Mouse (Mus musculus) lung, adult 2 months (tissue): ENCODE data around the gene Ermard. TPM values are rescaled to one million over a fixed set of nuclear protein-coding genes. Genes with fewer than 3 reads are reported as not detected.

Experiments
- DNase-seq: peaks from one replicate; pipeline ENCODE4 v3.0.0; 2022
- H3K4me1 ChIP-seq: fragments of 200-500 bp; 2 replicates; pipeline ENCODE4 v1.6.1; 2011; ENCODE audit warnings: low read length; ENCODE audit not compliant: control insufficient read depth, insufficient read depth
- H3K4me3 ChIP-seq: fragments of 200-500 bp; replicated peaks from 2 replicates; pipeline ENCODE3; 2011; ENCODE audit warnings: low read depth, mild to moderate bottlenecking, control low read depth, low read length; ENCODE audit errors: extremely low read depth
- CTCF ChIP-seq: fragments of 200-500 bp; IDR thresholded peaks from 2 replicates; pipeline ENCODE4 v1.5.1; 2011; ENCODE audit warnings: mild to moderate bottlenecking, low read length, control low read depth; ENCODE audit not compliant: insufficient read depth
- POLR2A ChIP-seq: fragments of 200-500 bp; IDR thresholded peaks from 2 replicates; pipeline ENCODE4 v1.6.1; 2011; ENCODE audit warnings: low read depth, mild to moderate bottlenecking, control low read depth, low read length, borderline replicate concordance; ENCODE audit errors: extremely low read depth
- WGBS: fragments of 180-500 bp; shearing (Covaris S2); methylation state at CpG from one replicate; pipeline ENCODE4 v1.1.7; 2018; 5-methylcytosine and 5-hydroxymethylcytosine counted together
- polyA plus RNA-seq: library from polyadenylated mRNA; depleted of rRNA; stranded (reverse); fragments of >200 nt; gene quantifications from 2 replicates; pipeline ENCODE4 v1.2.3, GENCODE M21; 2012

The Ermard gene
- polyA plus RNA-seq, 1 experiment = 50.8 TPM

DNA sequence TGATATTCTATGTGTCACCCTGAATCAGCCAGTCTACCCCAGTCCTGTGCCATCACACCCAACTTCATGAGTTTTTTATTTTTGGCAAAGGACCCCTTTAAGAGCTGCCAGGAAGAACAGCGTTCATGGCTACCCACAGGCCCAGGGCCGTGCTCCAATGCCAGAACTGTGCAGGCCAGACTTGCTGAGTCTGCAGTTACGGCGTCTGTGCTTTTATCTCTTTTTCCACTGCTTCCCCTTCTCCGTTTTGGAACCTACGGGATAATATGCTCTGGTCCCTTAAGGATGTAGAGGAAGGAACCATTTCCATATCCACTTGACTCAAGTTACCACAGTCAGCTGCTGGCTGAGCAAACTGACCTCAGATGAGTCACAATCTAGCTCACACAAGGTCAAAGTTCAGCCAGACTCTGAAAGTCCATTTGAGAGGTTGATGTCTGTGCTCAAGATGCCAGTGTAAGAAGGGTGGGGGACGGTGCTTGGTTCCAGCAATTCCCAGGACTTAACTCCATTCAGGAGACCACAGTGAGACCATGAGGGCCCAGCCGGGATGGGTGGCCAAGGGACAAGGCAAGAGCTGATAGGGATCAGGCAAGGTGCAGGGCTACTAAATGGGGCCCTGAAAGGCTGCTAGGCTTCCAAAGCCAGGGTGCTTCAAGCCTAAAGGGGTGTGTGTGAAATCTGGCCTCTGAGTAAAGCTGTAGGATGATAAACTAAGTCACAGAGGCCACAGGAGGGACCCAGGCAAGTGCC lies 27.2 kb downstream of the Ermard start:
- TF ChIP-seq POLR2A (no peak), CTCF (no peak)
- DNase-seq = no peak
- H3K4me3 ChIP-seq = no peak overlapping the region
- WGBS = 60% methylated on average over 8 of the region's 8 CpGs
- peaks cover 5% of the 10 kb centered on the region for H3K4me1 ChIP-seq

DNA sequence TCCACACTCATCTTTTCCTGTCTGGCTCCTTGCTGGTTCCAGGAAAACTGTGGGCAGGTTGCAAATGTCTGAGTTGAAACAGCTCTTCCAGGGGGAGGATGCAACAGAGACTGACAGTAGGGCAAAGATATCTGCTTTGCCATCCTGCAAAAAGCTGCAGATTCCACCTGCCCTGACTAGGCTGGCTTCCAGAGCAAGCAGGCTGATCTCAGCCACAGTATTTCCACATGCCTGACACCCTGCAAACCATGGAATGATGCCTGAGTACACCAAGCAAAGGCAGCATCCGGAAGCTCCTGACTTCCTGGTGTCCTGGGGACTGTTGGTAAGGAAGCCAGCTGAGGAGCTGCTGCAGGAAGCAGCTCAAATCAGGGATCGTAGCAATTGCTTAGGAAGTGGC lies 28.1 kb downstream of the Ermard start:
- no peak for DNase-seq
- peaks cover 7% of the 10 kb centered on the region for H3K4me1 ChIP-seq
- no peak overlapping the region for H3K4me3 ChIP-seq
- TF ChIP-seq CTCF (no peak), POLR2A (no peak)
- WGBS = 43% methylated on average over 2 of the region's 2 CpGs

DNA sequence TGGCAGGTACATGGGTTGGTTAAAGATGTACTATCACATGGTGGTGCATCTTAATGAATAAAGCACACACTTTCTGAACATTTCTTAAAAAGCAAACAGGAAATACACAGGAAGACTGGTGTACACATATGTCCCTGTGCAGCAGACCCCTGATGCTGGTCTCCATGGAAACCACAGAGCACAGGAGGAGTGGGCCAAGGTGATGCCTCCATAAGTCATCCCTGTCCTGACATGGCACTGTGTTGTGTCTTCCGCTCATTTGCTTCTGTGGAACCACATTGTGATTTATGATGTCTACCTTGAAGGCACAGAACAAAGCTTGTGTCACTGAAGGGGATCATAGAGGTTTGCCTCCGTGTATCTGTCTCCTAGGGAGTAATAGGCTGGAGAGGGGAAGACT lies 31.2 kb downstream of the Ermard start:
- WGBS = 95% methylated on average over 2 of the region's 2 CpGs
- TF ChIP-seq POLR2A (no peak), CTCF (no peak)

DNA sequence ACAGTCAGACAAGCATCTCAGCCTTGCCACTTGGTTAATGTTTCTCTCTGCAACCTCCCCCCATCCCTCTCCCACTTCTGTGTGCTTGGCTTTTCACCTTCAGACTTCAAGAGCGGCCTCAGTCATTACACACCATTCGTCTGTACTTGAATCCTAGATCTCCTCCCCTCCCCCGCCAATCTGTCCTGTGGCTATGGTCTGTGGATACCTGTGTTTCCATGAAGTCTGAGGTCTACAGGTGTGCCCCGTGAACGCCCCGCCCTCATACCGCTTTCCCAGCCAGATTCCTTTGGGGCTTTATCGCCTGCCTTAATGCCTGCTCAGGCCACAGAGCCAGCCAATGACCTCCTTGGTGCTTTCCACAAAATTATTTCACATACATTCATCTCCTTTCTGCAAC lies 34.0 kb downstream of the Ermard start:
- no peak for DNase-seq
- WGBS = 73% methylated on average over 8 of the region's 8 CpGs
- Histone ChIP-seq H3K4me1 (0 out of 2 replicates have a peak, but pooled peaks cover 2% of the 10 kb centered on the region), H3K4me3 (no peak overlapping the region)
- no peak for TF ChIP-seq CTCF
- no peak for TF ChIP-seq POLR2A

More for the DNA sequence above, 31.2 kb downstream of the Ermard start:
- no peak for DNase-seq
- Histone ChIP-seq H3K4me1 (peaks cover 4% of the 10 kb centered on the region; the same call in 1 of the 2 replicates), H3K4me3 (no peak overlapping the region)

DNA sequence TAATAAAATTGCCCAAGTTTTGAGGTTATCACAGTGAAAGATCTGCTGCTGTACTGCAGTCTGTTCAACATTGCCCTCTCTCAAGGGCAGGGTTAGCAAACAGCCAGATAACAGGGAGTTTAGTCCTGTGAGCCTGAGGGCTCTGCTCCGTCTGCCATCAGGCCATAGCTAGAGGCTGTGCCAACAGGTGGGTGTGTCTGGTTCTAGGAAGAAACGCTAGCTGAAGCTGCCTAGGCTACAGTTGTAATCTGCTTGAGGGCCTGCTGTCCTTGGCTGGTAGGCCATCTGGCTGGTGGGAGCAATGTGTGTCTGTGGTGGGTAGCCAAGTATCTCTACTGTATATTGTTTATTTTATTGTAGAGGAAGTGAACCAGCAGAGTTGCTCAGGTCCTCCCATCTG lies 36.5 kb downstream of the Ermard start:
- Histone ChIP-seq H3K4me3 (no peak overlapping the region), H3K4me1 (0 out of 2 replicates have a peak, but pooled peaks cover 2% of the 10 kb centered on the region)
- 24% methylated on average over 2 of the region's 2 CpGs for WGBS
- TF ChIP-seq CTCF (no peak), POLR2A (no peak)
- DNase-seq = no peak

DNA sequence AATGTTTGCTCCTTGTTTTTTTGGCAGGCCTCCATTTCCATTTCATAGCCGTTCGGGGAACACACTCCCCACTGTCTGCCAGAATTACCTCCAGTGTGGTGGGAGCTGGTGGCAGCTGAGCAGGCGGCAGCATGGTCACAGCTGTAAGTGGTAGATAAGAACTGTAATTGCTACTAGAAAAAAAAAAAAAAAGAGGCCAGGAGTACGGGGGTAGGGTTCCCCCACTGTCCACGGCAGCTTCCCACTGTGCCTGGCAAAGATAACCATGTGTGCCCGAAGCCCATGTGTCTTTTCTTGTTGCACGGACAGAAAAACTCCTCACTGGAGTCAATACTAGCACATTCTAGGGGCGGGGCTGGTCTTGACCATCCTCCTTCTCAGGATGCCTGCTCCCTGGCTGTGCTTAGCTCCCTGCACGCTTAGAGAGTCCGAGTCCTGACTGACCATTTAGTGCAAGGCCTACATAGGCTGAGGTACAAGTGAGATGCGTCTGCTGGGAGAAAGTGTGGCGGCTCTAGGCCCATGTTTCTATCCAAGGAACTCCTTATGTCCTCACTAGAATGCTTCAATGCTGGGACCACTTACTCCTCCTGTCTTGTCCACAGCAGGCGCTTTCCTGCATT lies 43.3 kb downstream of the Ermard start:
- 58% methylated on average over 13 of the region's 13 CpGs for WGBS
- TF ChIP-seq CTCF (no peak), POLR2A (no peak)
- H3K4me3 ChIP-seq = no peak overlapping the region
- H3K4me1 ChIP-seq = no peaks in the 10 kb centered on the region
- DNase-seq = no peak

DNA sequence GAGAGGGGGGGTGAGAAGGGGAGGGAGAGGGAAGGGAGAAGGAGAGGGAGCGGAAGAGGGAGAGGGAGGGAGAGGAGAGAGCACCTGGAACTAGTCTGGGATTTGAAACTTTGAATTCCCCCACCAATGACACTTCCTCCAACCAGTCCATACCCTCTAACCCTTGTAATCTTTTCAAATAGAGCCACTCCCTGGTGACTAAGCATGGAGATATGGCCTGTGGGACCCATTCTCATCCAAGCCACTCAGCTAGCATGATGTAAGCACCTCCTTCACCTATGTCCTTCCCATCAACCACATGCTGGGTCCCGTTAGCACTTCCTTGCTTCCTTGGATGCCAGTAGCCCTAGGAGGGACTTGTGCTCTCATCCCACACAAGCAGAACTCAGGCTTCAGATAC lies 44.0 kb downstream of the Ermard start:
- DNase-seq = no peak
- TF ChIP-seq POLR2A (no peak), CTCF (no peak)
- Histone ChIP-seq H3K4me1 (no peaks in the 10 kb centered on the region), H3K4me3 (no peak overlapping the region)
- 84% methylated on average over 2 of the region's 2 CpGs for WGBS

DNA sequence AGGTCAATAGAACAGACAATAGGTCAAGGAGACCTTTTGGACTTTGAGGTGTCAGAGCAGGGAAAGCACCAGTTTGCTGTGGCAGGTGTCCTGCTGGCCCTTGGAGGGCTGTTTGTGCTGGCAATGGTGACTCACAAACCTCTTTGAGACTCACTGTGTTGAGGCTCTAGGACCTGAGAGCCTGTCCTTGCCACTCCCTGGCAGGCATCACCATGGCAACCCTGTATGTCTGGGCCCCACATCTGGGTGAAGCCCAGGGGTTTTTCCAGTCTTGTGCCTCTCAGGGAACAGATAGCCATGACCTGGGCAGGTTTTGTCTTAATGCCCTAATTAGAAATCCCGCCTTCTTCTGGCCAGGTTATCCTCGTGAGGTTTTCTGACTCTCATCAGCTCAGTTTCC lies 47.2 kb downstream of the Ermard start:
- WGBS = 61% methylated on average over 2 of the region's 2 CpGs
- no peaks in the 10 kb centered on the region for H3K4me1 ChIP-seq
- DNase-seq = no peak
- TF ChIP-seq CTCF = no peak
- TF ChIP-seq POLR2A = no peak
- H3K4me3 ChIP-seq = no peak overlapping the region

DNA sequence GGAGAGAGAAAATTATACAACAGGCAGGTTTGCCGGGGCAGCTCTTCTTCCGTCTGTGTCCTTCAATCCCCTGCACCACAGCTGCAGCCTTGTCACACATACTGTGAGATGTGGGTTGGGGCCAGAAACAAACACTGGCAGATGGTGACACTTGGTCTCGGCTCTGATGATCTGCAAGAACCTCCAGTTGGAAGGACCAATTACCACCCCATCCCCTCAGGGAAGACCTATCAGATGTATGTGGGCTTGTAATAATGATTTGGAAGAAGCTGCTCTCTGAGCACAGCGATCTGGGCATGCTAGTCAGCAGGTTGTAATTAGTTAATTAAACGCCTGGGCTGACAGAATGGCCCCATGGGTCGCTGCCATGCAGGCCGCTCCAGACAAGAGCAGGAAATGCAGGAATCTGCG lies 47.6 kb downstream of the Ermard start:
- Histone ChIP-seq H3K4me3 (no peak overlapping the region), H3K4me1 (no peaks in the 10 kb centered on the region)
- TF ChIP-seq POLR2A (no peak), CTCF (no peak)
- no peak for DNase-seq
- WGBS = 46% methylated on average over 8 of the region's 8 CpGs

DNA sequence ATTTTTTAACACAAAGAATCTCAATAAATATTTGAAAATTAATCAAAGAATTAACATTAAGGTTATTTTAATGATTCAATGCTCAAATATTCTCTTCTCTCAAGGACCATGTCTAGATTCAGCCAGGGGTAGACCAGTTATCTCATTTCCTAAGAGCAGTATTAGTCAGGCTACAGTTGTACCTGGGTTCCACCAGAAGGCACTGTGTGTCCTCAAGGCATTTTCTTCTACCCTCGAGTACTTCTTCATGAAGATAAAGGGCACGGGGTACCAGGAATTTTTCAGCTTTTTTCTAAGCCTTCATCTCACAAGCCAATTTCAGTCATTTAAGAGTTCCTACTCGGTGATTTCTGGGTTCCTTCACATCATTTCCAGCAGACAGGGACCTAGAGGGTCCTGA lies 50.7 kb downstream of the Ermard start:
- Histone ChIP-seq H3K4me1 (no peaks in the 10 kb centered on the region; the same call in 1 of the 2 replicates), H3K4me3 (no peak overlapping the region)
- DNase-seq = no peak
- 79% methylated on average over 3 of the region's 3 CpGs for WGBS
- TF ChIP-seq POLR2A = no peak
- TF ChIP-seq CTCF = no peak

DNA sequence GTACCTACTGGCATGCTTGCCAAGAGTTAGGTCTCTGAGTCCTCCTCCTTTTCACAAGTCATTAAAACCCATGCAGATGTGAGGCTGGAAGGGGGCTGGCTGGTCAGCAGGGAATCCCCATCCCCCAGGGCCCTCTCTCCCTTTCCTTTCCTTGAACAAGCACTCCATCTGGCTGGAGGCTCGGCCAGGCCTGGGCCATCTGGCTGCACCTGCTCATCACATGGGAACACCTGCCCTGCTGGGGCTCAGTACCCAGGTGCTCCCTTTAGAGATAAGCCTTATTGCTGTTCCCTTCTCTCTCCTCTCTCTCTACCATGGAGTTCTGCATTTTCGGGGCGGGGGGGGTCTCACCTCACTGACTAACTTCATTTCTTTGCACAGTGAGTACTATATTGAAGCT lies 52.5 kb downstream of the Ermard start:
- TF ChIP-seq CTCF (no peak), POLR2A (no peak)
- DNase-seq = no peak
- no peak overlapping the region for H3K4me3 ChIP-seq
- WGBS = 38% methylated on average over 3 of the region's 3 CpGs
- H3K4me1 ChIP-seq = peaks cover 2% of the 10 kb centered on the region; the same call in 1 of the 2 replicates
